ENCODE assay signal across 18 mouse cellular contexts in genomic region chr4:49539665-49540064, GRCm38 (mm10). TPM values are rescaled to one million over a fixed set of nuclear protein-coding genes. Genes with fewer than 3 reads are reported as not detected.
A peak's percentile ranks its signal among the peaks of the same experiment; 100 is the strongest.
DNase-seq lines count a peak whose midpoint lies in the region; ATAC-seq and TF ChIP-seq lines count a peak whose summit lies in the region.
"Had no signal": no experiment of that assay in that cellular context is flagged by ENCODE, and none has a peak within 500 bp of the region (broad histone marks: within the 10 kb centered on the region; RNA-seq: fewer than 3 reads in every experiment).

No protein-coding gene starts in this region.

- H3K4me1 ChIP-seq in midbrain, embryonic 14.5 days (ENCODE audit: control insufficient read depth, insufficient read depth, low read length), result no peaks in the 10 kb centered on the region
- no peaks in the 10 kb centered on the region for H3K4me1 ChIP-seq in midbrain, postnatal 0 days (ENCODE audit: insufficient read depth, low read length)
- H3K4me1 ChIP-seq in heart, postnatal 0 days (ENCODE audit: control insufficient read depth, insufficient read depth), result peaks cover 17% of the 10 kb centered on the region; the same call in 1 of the 2 replicates
- H3K4me1 ChIP-seq in thymus, adult 2 months (replicated peaks; ENCODE audit: control insufficient read depth, insufficient read depth, low read length), result no peaks in the 10 kb centered on the region
- H3K4me1 ChIP-seq: liver, embryonic 13.5 days; megakaryocyte, embryonic 14.5 days; neural tube, embryonic 15.5 days had no signal

- DNase-seq in heart, adult 11 months, result peak; percentile 81
- DNase-seq in heart, adult 9 months (ENCODE audit: low spot score in 2 of 2), result no peak
- DNase-seq in midbrain, embryonic 14.5 days, result peak; percentile 9
- no peak for DNase-seq in midbrain, postnatal 0 days (ENCODE audit: low spot score)
- DNase-seq in heart, postnatal 0 days (ENCODE audit: low spot score), result peak; percentile 34
- DNase-seq in thymus, adult 2 months, result no peak
- DNase-seq in urinary bladder, postnatal 25 days (ENCODE audit: low spot score), result no peak
- DNase-seq: cerebellum, adult 9-10 months; kidney, adult 8-10 months; liver, embryonic 13.5 days had no signal

- H3K9me3 ChIP-seq in midbrain, embryonic 14.5 days (ENCODE audit: control insufficient read depth, low read length), result no peaks in the 10 kb centered on the region
- H3K9me3 ChIP-seq in midbrain, postnatal 0 days (ENCODE audit: low read length), result no peaks in the 10 kb centered on the region
- no peaks in the 10 kb centered on the region for H3K9me3 ChIP-seq in heart, postnatal 0 days (replicated peaks; ENCODE audit: control insufficient read depth, low read length)
- H3K9me3 ChIP-seq: liver, embryonic 13.5 days; megakaryocyte, embryonic 14.5 days; neural tube, embryonic 15.5 days had no signal

- no peaks in the 10 kb centered on the region for H3K36me3 ChIP-seq in midbrain, embryonic 14.5 days (ENCODE audit: control insufficient read depth, insufficient read depth, low read length)
- no peaks in the 10 kb centered on the region for H3K36me3 ChIP-seq in midbrain, postnatal 0 days (ENCODE audit: insufficient read depth, low read length)
- no peaks in the 10 kb centered on the region for H3K36me3 ChIP-seq in heart, postnatal 0 days (replicated peaks; ENCODE audit: control insufficient read depth, insufficient read depth, low read length)
- no peaks in the 10 kb centered on the region for H3K36me3 ChIP-seq in thymus, adult 2 months (ENCODE audit: control insufficient read depth, insufficient read depth, low read length)
- H3K36me3 ChIP-seq: neural tube, embryonic 15.5 days had no signal

- WGBS in midbrain, embryonic 14.5 days, result 76% methylated on average over 6 of the region's 6 CpGs
- 74% methylated on average over 6 of the region's 6 CpGs for WGBS in midbrain, postnatal 0 days
- WGBS in heart, postnatal 0 days, result 12% methylated on average over 6 of the region's 6 CpGs
- WGBS in thymus, adult 2 months, result 64% methylated on average over 6 of the region's 6 CpGs

- no peak overlapping the region for H3K9ac ChIP-seq in midbrain, embryonic 14.5 days (replicated peaks; ENCODE audit: low read length)
- no peak overlapping the region for H3K9ac ChIP-seq in midbrain, postnatal 0 days (replicated peaks; ENCODE audit: low read length, poor library complexity, severe bottlenecking)
- no peak overlapping the region for H3K9ac ChIP-seq in heart, postnatal 0 days (replicated peaks; ENCODE audit: low read depth, low read length)
- H3K9ac ChIP-seq: liver, embryonic 13.5 days; neural tube, embryonic 15.5 days had no signal

- no peak for ATAC-seq in midbrain, embryonic 14.5 days (ENCODE audit: low FRiP score, low TSS enrichment)
- ATAC-seq in midbrain, postnatal 0 days (ENCODE audit: low FRiP score), result no peak
- peak; percentile 51 for ATAC-seq in heart, postnatal 0 days (ENCODE audit: insufficient read depth, low read depth)
- no peak for ATAC-seq in erythroid progenitor cell, adult 5-6 weeks (replicated peaks; ENCODE audit: low FRiP score, poor library complexity, severe bottlenecking)
- ATAC-seq: activated CD4-positive, CD25-positive, alpha-beta regulatory T cell, adult 4 months; hindbrain, embryonic 16.5 days had no signal

- no peak overlapping the region for H3K27ac ChIP-seq in midbrain, embryonic 14.5 days (replicated peaks; ENCODE audit: low read depth, low read length)
- no peak overlapping the region for H3K27ac ChIP-seq in midbrain, postnatal 0 days (ENCODE audit: low read depth, low read length)
- no peak overlapping the region for H3K27ac ChIP-seq in heart, postnatal 0 days (ENCODE audit: low read depth)
- no peak overlapping the region for H3K27ac ChIP-seq in thymus, adult 2 months (ENCODE audit: control insufficient read depth, insufficient read depth, low read length)
- H3K27ac ChIP-seq: liver, embryonic 13.5 days; neural tube, embryonic 15.5 days had no signal

- H3K27me3 ChIP-seq in midbrain, embryonic 14.5 days (ENCODE audit: control insufficient read depth, insufficient read depth, low read length), result no peaks in the 10 kb centered on the region
- H3K27me3 ChIP-seq in midbrain, postnatal 0 days (ENCODE audit: insufficient read depth, low read length), result no peaks in the 10 kb centered on the region
- no peaks in the 10 kb centered on the region for H3K27me3 ChIP-seq in heart, postnatal 0 days (ENCODE audit: control insufficient read depth, insufficient read depth, low read length)
- no peaks in the 10 kb centered on the region for H3K27me3 ChIP-seq in thymus, adult 2 months (ENCODE audit: control insufficient read depth, insufficient read depth, low read length)
- H3K27me3 ChIP-seq: liver, embryonic 13.5 days; megakaryocyte, embryonic 14.5 days; neural tube, embryonic 15.5 days had no signal

- TF ChIP-seq EP300 in heart, postnatal 0 days (IDR thresholded peaks at IDR 0.05; ENCODE audit: low read depth), result no peak

- TF ChIP-seq CTCF in midbrain, postnatal 0 days (IDR thresholded peaks at IDR 0.05), result no peak
- no peak for TF ChIP-seq CTCF in heart, postnatal 0 days (IDR thresholded peaks at IDR 0.05; ENCODE audit: low read depth)
- TF ChIP-seq CTCF in thymus, adult 2 months (IDR thresholded peaks at IDR 0.05; ENCODE audit: borderline replicate concordance, control insufficient read depth, extremely low read depth, insufficient read depth, low read length, poor library complexity), result no peak

- no peak overlapping the region for H3K4me3 ChIP-seq in midbrain, embryonic 14.5 days (replicated peaks; ENCODE audit: low read depth, low read length)
- H3K4me3 ChIP-seq in midbrain, postnatal 0 days (ENCODE audit: low read depth, low read length), result no peak overlapping the region
- no peak overlapping the region for H3K4me3 ChIP-seq in heart, postnatal 0 days (ENCODE audit: low read depth, low read length)
- no peak overlapping the region for H3K4me3 ChIP-seq in thymus, adult 2 months (ENCODE audit: control insufficient read depth, insufficient read depth, low read length)
- H3K4me3 ChIP-seq: liver, embryonic 13.5 days; megakaryocyte, embryonic 14.5 days; neural tube, embryonic 15.5 days had no signal

- no peak for TF ChIP-seq POLR2A in thymus, adult 2 months (IDR thresholded peaks at IDR 0.05; ENCODE audit: control insufficient read depth, extremely low read depth, insufficient read depth, low read length, poor library complexity)

- H3K4me2 ChIP-seq in midbrain, embryonic 14.5 days (ENCODE audit: low read length), result no peak overlapping the region
- H3K4me2 ChIP-seq in midbrain, postnatal 0 days (ENCODE audit: low read depth, low read length, poor library complexity, severe bottlenecking), result no peak overlapping the region
- no peak overlapping the region for H3K4me2 ChIP-seq in heart, postnatal 0 days (ENCODE audit: low read depth, low read length)
- H3K4me2 ChIP-seq: liver, embryonic 13.5 days; neural tube, embryonic 15.5 days had no signal

RNA-seq across cellular contexts. Expression of gene Aldob, which starts 9.7 kb away (rescaled TPM):
- 0.19 TPM in 1 of 2 replicates, not detected in the other for polyA plus RNA-seq in midbrain, embryonic 14.5 days (2014; fragmentation: Nextera tagmentation; extraction: Ambion mirVana)
- total RNA-seq in midbrain, postnatal 0 days (2014; rRNA removed), result 0.88 and 0.94 TPM in 2 replicates
- 0.56 and 0.73 TPM in 2 replicates for polyA plus RNA-seq in midbrain, postnatal 0 days (2015; fragmentation: Nextera tagmentation; extraction: Ambion mirVana)
- 0.27 and 2.3 TPM in 2 replicates for total RNA-seq in heart, postnatal 0 days (2014; rRNA removed; ENCODE audit: low replicate concordance)
- polyA plus RNA-seq in heart, postnatal 0 days (2015; fragmentation: Nextera tagmentation; extraction: Ambion mirVana), result 0.12 and 0.22 TPM in 2 replicates
- not detected in 2 replicates for total RNA-seq in erythroid progenitor cell, adult 5-6 weeks (2015; ENCODE audit: low replicate concordance)
- not detected in 2 replicates for total RNA-seq in erythroid progenitor cell, adult 5-6 weeks (2017; ENCODE audit: low replicate concordance)
- 3.7 and 4.2 TPM in 2 replicates for polyA plus RNA-seq in thymus, adult 2 months (2012; rRNA removed)
- total RNA-seq: MEL had no signal
- polyA plus RNA-seq: activated CD4-positive, CD25-positive, alpha-beta regulatory T cell, adult 4 months had no signal

RNA-seq across cellular contexts. Expression of gene Zfp189, which starts 18.7 kb away (rescaled TPM):
- polyA plus RNA-seq in midbrain, embryonic 14.5 days (2014; fragmentation: Nextera tagmentation; extraction: Ambion mirVana), result 12.9 and 16.1 TPM in 2 replicates
- total RNA-seq in midbrain, postnatal 0 days (2014; rRNA removed), result 6.3 and 10.4 TPM in 2 replicates
- 4.2 and 6.0 TPM in 2 replicates for polyA plus RNA-seq in midbrain, postnatal 0 days (2015; fragmentation: Nextera tagmentation; extraction: Ambion mirVana)
- total RNA-seq in heart, postnatal 0 days (2014; rRNA removed; ENCODE audit: low replicate concordance), result 3.3 and 4.2 TPM in 2 replicates
- polyA plus RNA-seq in heart, postnatal 0 days (2015; fragmentation: Nextera tagmentation; extraction: Ambion mirVana), result 4.7 and 4.8 TPM in 2 replicates
- 1.1 TPM in 1 of 2 replicates, not detected in the other for total RNA-seq in erythroid progenitor cell, adult 5-6 weeks (2015; ENCODE audit: low replicate concordance)
- total RNA-seq in erythroid progenitor cell, adult 5-6 weeks (2017; ENCODE audit: low replicate concordance), result 0.98 and 3.6 TPM in 2 replicates
- polyA plus RNA-seq in thymus, adult 2 months (2012; rRNA removed), result 1.7 and 1.9 TPM in 2 replicates

RNA-seq across cellular contexts. Expression of gene Mrpl50, which starts 18.8 kb away (rescaled TPM):
- 78.4 and 90.0 TPM in 2 replicates for polyA plus RNA-seq in midbrain, embryonic 14.5 days (2014; fragmentation: Nextera tagmentation; extraction: Ambion mirVana)
- 36.6 and 44.3 TPM in 2 replicates for total RNA-seq in midbrain, postnatal 0 days (2014; rRNA removed)
- 75.7 and 76.7 TPM in 2 replicates for polyA plus RNA-seq in midbrain, postnatal 0 days (2015; fragmentation: Nextera tagmentation; extraction: Ambion mirVana)
- total RNA-seq in heart, postnatal 0 days (2014; rRNA removed; ENCODE audit: low replicate concordance), result 22.1 and 36.6 TPM in 2 replicates
- 53.3 and 54.6 TPM in 2 replicates for polyA plus RNA-seq in heart, postnatal 0 days (2015; fragmentation: Nextera tagmentation; extraction: Ambion mirVana)
- 22.2 and 27.0 TPM in 2 replicates for total RNA-seq in erythroid progenitor cell, adult 5-6 weeks (2015; ENCODE audit: low replicate concordance)
- total RNA-seq in erythroid progenitor cell, adult 5-6 weeks (2017; ENCODE audit: low replicate concordance), result 9.5 and 13.5 TPM in 2 replicates
- polyA plus RNA-seq in thymus, adult 2 months (2012; rRNA removed), result 3.7 and 4.2 TPM in 2 replicates

RNA-seq across cellular contexts. Expression of gene Baat, which starts 33.3 kb away (rescaled TPM):
- 0.12 and 0.17 TPM in 2 replicates for polyA plus RNA-seq in midbrain, embryonic 14.5 days (2014; fragmentation: Nextera tagmentation; extraction: Ambion mirVana)
- total RNA-seq in midbrain, postnatal 0 days (2014; rRNA removed), result not detected in 2 replicates
- not detected in 2 replicates for polyA plus RNA-seq in midbrain, postnatal 0 days (2015; fragmentation: Nextera tagmentation; extraction: Ambion mirVana)
- not detected in 2 replicates for total RNA-seq in heart, postnatal 0 days (2014; rRNA removed; ENCODE audit: low replicate concordance)
- polyA plus RNA-seq in heart, postnatal 0 days (2015; fragmentation: Nextera tagmentation; extraction: Ambion mirVana), result not detected in 2 replicates
- total RNA-seq in erythroid progenitor cell, adult 5-6 weeks (2015; ENCODE audit: low replicate concordance), result 2.9 TPM in 1 of 2 replicates, not detected in the other
- total RNA-seq in erythroid progenitor cell, adult 5-6 weeks (2017; ENCODE audit: low replicate concordance), result 0.51 and 1.8 TPM in 2 replicates
- 0.14 TPM in 1 of 2 replicates, not detected in the other for polyA plus RNA-seq in thymus, adult 2 months (2012; rRNA removed)
- total RNA-seq: MEL had no signal
- polyA plus RNA-seq: activated CD4-positive, CD25-positive, alpha-beta regulatory T cell, adult 4 months; gonadal fat pad, adult 2 months; hindbrain, embryonic 16.5 days; neural tube, embryonic 15.5 days; urinary bladder, adult 2 months had no signal

RNA-seq across cellular contexts. Expression of gene Tmem246, which starts 58.0 kb away (rescaled TPM):
- polyA plus RNA-seq in midbrain, embryonic 14.5 days (2014; fragmentation: Nextera tagmentation; extraction: Ambion mirVana), result 84.5 and 86.5 TPM in 2 replicates
- total RNA-seq in midbrain, postnatal 0 days (2014; rRNA removed), result 182 and 193 TPM in 2 replicates
- polyA plus RNA-seq in midbrain, postnatal 0 days (2015; fragmentation: Nextera tagmentation; extraction: Ambion mirVana), result 164 and 180 TPM in 2 replicates
- total RNA-seq in heart, postnatal 0 days (2014; rRNA removed; ENCODE audit: low replicate concordance), result 56.4 and 110 TPM in 2 replicates
- 54.5 and 56.5 TPM in 2 replicates for polyA plus RNA-seq in heart, postnatal 0 days (2015; fragmentation: Nextera tagmentation; extraction: Ambion mirVana)
- total RNA-seq in erythroid progenitor cell, adult 5-6 weeks (2015; ENCODE audit: low replicate concordance), result not detected in 2 replicates
- not detected in 2 replicates for total RNA-seq in erythroid progenitor cell, adult 5-6 weeks (2017; ENCODE audit: low replicate concordance)
- 8.4 and 12.1 TPM in 2 replicates for polyA plus RNA-seq in thymus, adult 2 months (2012; rRNA removed)
- polyA plus RNA-seq: activated CD4-positive, CD25-positive, alpha-beta regulatory T cell, adult 4 months had no signal

Comparison
In these comparisons a context has a peak if more than half of its experiments do, and no peak if none do; other contexts are left out.
1. DNase-seq: peak in heart, adult 11 months (single experiment), midbrain, embryonic 14.5 days (single experiment) and heart, postnatal 0 days (single experiment); none in heart, adult 9 months (0 of 2), midbrain, postnatal 0 days (single experiment), thymus, adult 2 months (single experiment) and urinary bladder, postnatal 25 days (single experiment).
2. RNA of gene Mrpl50, which starts 18.8 kb away (polyA plus RNA-seq): 78.4 to 90.0 TPM in midbrain, embryonic 14.5 days, 75.7 to 76.7 TPM in midbrain, postnatal 0 days and 53.3 to 54.6 TPM in heart, postnatal 0 days; 3.7 to 4.2 TPM in thymus, adult 2 months; every median in the first group is over 10 times any median in the second.